Mouse (Mus musculus) ES-Bruce4 (cell line): ENCODE measurements around the gene Col4a1. TPM values are rescaled to one million over a fixed set of nuclear protein-coding genes. Genes with fewer than 3 reads are reported as not detected.

Experiments used
- H3K27ac ChIP-seq: 2 replicates; pipeline ENCODE4 v1.5.1; 2012; ENCODE audit warnings: low read length, inconsistent platforms; ENCODE audit not compliant: insufficient read depth
- H3K27me3 ChIP-seq: 2 replicates; pipeline ENCODE4 v1.6.1; 2012; ENCODE audit warnings: mild to moderate bottlenecking, low read length, inconsistent platforms; ENCODE audit not compliant: control insufficient read depth, poor library complexity, insufficient read depth, severe bottlenecking
- H3K36me3 ChIP-seq: 2 replicates; pipeline ENCODE4 v1.6.1; 2012; ENCODE audit warnings: inconsistent platforms, mild to moderate bottlenecking, low read length, moderate library complexity; ENCODE audit not compliant: control insufficient read depth, poor library complexity, insufficient read depth, severe bottlenecking
- H3K4me1 ChIP-seq: one replicate; pipeline ENCODE4 v1.8.1; 2011; ENCODE audit warnings: low read length; ENCODE audit not compliant: control insufficient read depth, insufficient read depth
- H3K4me3 ChIP-seq: 2 replicates; pipeline ENCODE4 v1.5.1; 2011; ENCODE audit warnings: low read depth, mild to moderate bottlenecking, low read length
- H3K9ac ChIP-seq: 2 replicates; pipeline ENCODE4 v1.6.1; 2012; ENCODE audit warnings: low read depth, mild to moderate bottlenecking, inconsistent platforms; ENCODE audit not compliant: poor library complexity, severe bottlenecking
- H3K9me3 ChIP-seq: replicated peaks from 2 replicates; pipeline ENCODE4 v1.6.1; 2012; ENCODE audit warnings: mild to moderate bottlenecking, low read length, inconsistent platforms; ENCODE audit not compliant: control insufficient read depth, poor library complexity, insufficient read depth, severe bottlenecking
- CTCF ChIP-seq: IDR thresholded peaks from one replicate; pipeline ENCODE4 v1.8.1; 2011; ENCODE audit warnings: low read depth, low read length
- EP300 ChIP-seq: IDR thresholded peaks from 2 replicates; pipeline ENCODE4 v1.6.1; 2011; ENCODE audit warnings: low read depth, low read length; ENCODE audit not compliant: insufficient read depth
- POLR2A ChIP-seq: IDR thresholded peaks from one replicate; pipeline ENCODE4 v1.8.1; 2011; ENCODE audit warnings: low read length; ENCODE audit not compliant: insufficient read depth
- polyA plus RNA-seq: library from polyadenylated mRNA; stranded (reverse); fragments of >200 nt; gene quantifications from 2 replicates; pipeline ENCODE4 v1.2.4, GENCODE M21; 2011; ENCODE audit warnings: low read depth; ENCODE audit not compliant: missing spikeins, insufficient read depth, insufficient read length

The Col4a1 gene
- polyA plus RNA-seq, 1 experiment, result 56.3 TPM

DNA sequence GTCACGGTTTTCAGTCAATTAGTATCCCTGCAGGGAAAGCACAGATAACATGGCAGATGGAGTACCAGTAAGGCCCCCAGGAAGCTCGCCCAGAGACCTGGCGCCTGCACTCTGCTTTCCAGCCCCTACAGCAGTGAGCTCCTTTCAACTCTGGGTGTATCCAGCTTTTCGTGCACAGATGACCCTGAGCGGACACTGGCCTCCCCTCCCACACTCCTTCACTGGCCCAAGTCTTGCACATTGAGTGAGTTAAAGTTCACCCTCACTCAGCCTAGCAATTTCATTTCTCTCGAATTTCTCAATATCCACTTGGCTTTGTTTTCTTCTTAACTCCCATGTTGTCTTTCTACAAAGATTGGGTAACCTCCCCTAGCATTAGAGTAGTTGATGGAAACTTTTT lies 24.3 kb downstream of the Col4a1 start:
- H3K4me3 ChIP-seq, result no peak overlapping the region
- peaks cover 1% of the 10 kb centered on the region; the same call in 1 of the 2 replicates for H3K27me3 ChIP-seq
- H3K9me3 ChIP-seq, result no peaks in the 10 kb centered on the region
- no peak overlapping the region for H3K9ac ChIP-seq
- no peaks in the 10 kb centered on the region for H3K36me3 ChIP-seq
- TF ChIP-seq POLR2A, result no peak
- no peak for TF ChIP-seq EP300
- no peak for TF ChIP-seq CTCF
- no peaks in the 10 kb centered on the region for H3K4me1 ChIP-seq
- no peak overlapping the region for H3K27ac ChIP-seq

DNA sequence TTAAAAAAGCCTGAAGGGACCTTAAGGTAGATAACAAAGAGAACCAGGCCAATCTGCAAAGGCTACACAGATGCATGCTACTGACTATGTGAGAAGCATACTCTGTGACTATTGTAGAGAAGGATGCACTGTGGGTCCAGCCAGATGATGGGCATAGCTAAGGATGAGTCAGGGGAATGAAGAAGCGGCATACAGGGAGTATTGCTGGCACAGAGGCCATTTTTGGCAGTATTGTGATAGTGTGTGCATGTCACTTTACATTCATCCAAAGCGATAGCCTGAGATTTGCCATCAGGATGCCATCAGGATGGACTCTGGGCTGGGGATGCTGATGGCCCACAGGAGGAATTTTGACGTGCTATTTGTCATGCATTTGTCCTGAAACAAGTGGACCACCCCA lies 25.5 kb downstream of the Col4a1 start:
- H3K9me3 ChIP-seq, result no peaks in the 10 kb centered on the region
- H3K9ac ChIP-seq, result no peak overlapping the region
- TF ChIP-seq POLR2A, result no peak
- peaks cover 2% of the 10 kb centered on the region; the same call in 1 of the 2 replicates for H3K27me3 ChIP-seq
- H3K27ac ChIP-seq, result no peak overlapping the region
- H3K4me3 ChIP-seq, result no peak overlapping the region
- no peaks in the 10 kb centered on the region for H3K4me1 ChIP-seq
- H3K36me3 ChIP-seq, result no peaks in the 10 kb centered on the region

DNA sequence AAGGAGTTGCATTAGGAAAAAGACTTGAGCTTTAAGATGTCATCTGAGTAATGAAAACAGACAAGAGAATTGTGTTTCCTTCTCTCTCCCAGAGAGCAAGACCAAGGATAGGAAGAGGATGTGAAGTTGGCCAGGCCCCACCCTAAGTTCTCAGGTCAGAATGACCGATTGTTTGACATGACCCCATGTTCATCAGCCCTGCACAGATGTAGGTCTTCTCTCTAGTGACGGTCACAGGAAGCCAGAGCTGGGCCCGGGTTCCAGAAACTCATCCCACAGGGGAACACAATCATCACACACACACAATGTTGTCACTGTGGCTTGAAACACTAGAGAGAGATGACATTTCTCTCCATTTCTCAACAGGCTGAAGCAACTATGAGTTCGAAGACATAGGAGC lies 27.2 kb downstream of the Col4a1 start:
- TF ChIP-seq EP300 (no peak), CTCF (no peak), POLR2A (no peak)
- no peak overlapping the region for H3K27ac ChIP-seq

DNA sequence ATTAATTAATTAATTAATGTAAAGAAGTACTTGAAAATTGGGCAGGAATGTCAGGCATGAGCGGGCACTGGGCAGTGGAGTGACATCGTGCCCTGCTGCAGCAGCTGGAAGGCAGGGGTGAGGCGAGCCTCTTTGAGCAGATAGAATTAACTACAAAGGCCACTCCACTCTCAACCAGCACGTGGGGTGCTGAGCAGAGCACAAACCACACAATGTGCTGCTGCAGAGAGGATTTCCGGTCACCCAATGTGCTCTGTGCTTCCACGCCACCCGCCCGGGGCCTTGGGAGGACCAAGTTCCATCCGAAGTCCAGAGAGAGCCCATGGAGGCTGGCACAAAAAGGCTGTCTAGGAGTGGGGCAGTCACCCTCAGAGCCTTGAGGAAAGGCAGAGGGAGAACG lies 29.4 kb downstream of the Col4a1 start:
- Histone ChIP-seq H3K4me1 (peaks cover 2% of the 10 kb centered on the region), H3K27ac (no peak overlapping the region)

More for the DNA sequence above, 27.2 kb downstream of the Col4a1 start:
- H3K9ac ChIP-seq, result no peak overlapping the region
- no peaks in the 10 kb centered on the region for H3K9me3 ChIP-seq
- H3K4me1 ChIP-seq, result no peaks in the 10 kb centered on the region
- no peak overlapping the region for H3K4me3 ChIP-seq
- no peaks in the 10 kb centered on the region for H3K36me3 ChIP-seq
- H3K27me3 ChIP-seq, result peaks cover 2% of the 10 kb centered on the region; the same call in 1 of the 2 replicates

DNA sequence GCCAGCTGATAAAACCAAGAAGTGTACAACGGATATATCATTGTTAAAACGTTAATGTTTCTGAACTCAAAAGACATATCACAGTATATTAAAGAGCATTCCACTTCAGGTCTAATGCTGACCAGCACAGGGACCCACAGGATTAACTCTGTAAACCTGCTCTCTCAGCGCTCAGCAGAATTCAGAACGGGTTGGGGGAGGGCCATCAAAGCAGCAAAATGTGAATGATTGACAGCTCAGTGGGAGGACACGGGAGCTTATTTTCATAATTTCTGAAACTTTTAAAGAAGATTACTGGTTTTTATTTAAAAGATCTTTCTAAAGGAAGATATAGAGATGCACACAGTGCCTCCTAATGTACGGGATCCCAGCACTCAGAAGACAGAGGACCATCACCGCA lies 29.9 kb downstream of the Col4a1 start:
- no peak overlapping the region for H3K27ac ChIP-seq
- H3K4me3 ChIP-seq, result no peak overlapping the region
- H3K9me3 ChIP-seq, result no peaks in the 10 kb centered on the region
- peaks cover 2% of the 10 kb centered on the region; the same call in 1 of the 2 replicates for H3K27me3 ChIP-seq
- peaks cover 2% of the 10 kb centered on the region for H3K4me1 ChIP-seq
- H3K9ac ChIP-seq, result no peak overlapping the region
- H3K36me3 ChIP-seq, result no peaks in the 10 kb centered on the region
- no peak for TF ChIP-seq CTCF

More for the DNA sequence above, 29.4 kb downstream of the Col4a1 start:
- Histone ChIP-seq H3K4me3 (no peak overlapping the region), H3K9me3 (no peaks in the 10 kb centered on the region), H3K9ac (no peak overlapping the region), H3K36me3 (no peaks in the 10 kb centered on the region), H3K27me3 (peaks cover 2% of the 10 kb centered on the region; the same call in 1 of the 2 replicates)
- TF ChIP-seq POLR2A (no peak), CTCF (no peak), EP300 (no peak)

DNA sequence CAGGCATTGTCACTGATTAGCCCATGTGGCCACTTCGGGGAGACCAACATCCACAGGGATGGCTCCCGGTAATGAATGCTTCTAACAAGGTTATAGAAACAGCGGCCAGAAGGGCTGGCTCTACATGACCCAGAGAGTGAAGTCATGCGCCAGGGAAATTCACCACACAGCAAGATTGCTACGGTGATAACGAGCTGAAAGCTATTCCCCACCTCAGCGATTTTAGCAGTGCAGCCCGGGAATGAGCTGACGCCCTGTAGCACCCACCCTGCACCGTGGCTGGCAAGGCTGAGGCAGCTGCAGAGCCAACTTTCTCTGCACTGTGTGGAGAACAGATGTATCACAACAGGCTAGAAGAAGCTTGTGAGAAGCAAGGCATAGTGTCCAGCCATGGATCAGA lies 30.5 kb downstream of the Col4a1 start:
- peaks cover 2% of the 10 kb centered on the region for H3K4me1 ChIP-seq
- no peak overlapping the region for H3K4me3 ChIP-seq
- no peak overlapping the region for H3K9ac ChIP-seq
- no peaks in the 10 kb centered on the region for H3K9me3 ChIP-seq
- H3K36me3 ChIP-seq, result no peaks in the 10 kb centered on the region
- H3K27ac ChIP-seq, result no peak overlapping the region
- H3K27me3 ChIP-seq, result peaks cover 2% of the 10 kb centered on the region; the same call in 1 of the 2 replicates
- TF ChIP-seq POLR2A (no peak), CTCF (no peak), EP300 (no peak)

DNA sequence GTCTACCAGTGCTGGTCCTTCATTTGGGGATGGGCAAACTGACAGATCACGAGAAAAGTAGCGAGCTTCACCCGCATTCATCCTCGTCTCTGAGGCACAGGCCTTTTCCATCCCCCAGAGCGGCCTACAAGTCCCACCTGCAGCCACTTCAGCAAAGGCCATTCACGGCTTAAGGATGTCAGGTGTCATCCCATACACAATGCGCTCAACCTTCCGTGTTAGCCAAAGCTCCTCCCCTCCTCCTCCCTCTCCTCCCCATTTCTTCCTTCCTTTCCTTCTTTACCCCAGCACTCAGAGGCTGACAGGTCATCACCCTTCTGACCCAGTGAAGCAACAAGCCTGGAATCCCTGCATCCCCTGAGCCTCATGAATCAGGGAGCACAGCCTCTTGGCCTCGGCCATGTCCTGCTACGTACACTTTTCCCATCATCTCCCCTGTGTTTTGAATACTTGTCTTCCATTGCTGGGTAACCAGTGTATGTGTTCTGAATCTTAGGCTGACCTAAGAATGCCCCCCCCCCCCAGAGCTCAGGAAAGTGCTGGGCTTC lies 31.8 kb downstream of the Col4a1 start:
- H3K4me1 ChIP-seq, result peaks cover 2% of the 10 kb centered on the region
- H3K27ac ChIP-seq, result no peak overlapping the region

More for the DNA sequence above, 31.8 kb downstream of the Col4a1 start:
- no peak for TF ChIP-seq POLR2A
- no peak for TF ChIP-seq CTCF
- no peaks in the 10 kb centered on the region for H3K36me3 ChIP-seq
- H3K4me3 ChIP-seq, result no peak overlapping the region
- no peak overlapping the region for H3K9ac ChIP-seq
- H3K27me3 ChIP-seq, result peaks cover 2% of the 10 kb centered on the region; the same call in 1 of the 2 replicates
- no peaks in the 10 kb centered on the region for H3K9me3 ChIP-seq
